Comparison of ENCODE assay signal across 12 mouse cellular contexts in genomic region chr2:157800746-157801501, GRCm38 (mm10).
DNase-seq lines count a peak whose midpoint lies in the region; ATAC-seq and TF ChIP-seq lines count a peak whose summit lies in the region.
"Had no signal": no experiment of that assay in that cellular context is flagged by ENCODE, and none has a peak within 500 bp of the region (broad histone marks: within the 10 kb centered on the region; RNA-seq: fewer than 3 reads in every experiment).

No protein-coding gene starts in this region.

- peaks cover 0 to 25% of the 10 kb centered on the region in 2 experiments; a peak in 2 of 4 replicates for H3K36me3 ChIP-seq in MEL (ENCODE audit: control insufficient read depth in 1 of 2, insufficient read depth in 2 of 2, low read length in 2 of 2)
- H3K36me3 ChIP-seq in forebrain, postnatal 0 days (ENCODE audit: insufficient read depth), result no peaks in the 10 kb centered on the region
- peaks cover 9% of the 10 kb centered on the region; the same call in 1 of the 2 replicates for H3K36me3 ChIP-seq in midbrain, embryonic 10.5 days

- no peak for TF ChIP-seq EP300 in MEL (IDR thresholded peaks at IDR 0.05; ENCODE audit: low read depth in 1 of 2, low read length in 2 of 2)

- no peaks in the 10 kb centered on the region for H3K27me3 ChIP-seq in MEL (ENCODE audit: control insufficient read depth in 1 of 2, insufficient read depth in 2 of 2, low read length in 2 of 2)
- H3K27me3 ChIP-seq in forebrain, postnatal 0 days (ENCODE audit: insufficient read depth, low read length), result no peaks in the 10 kb centered on the region
- H3K27me3 ChIP-seq in midbrain, embryonic 10.5 days (ENCODE audit: low read depth, poor library complexity, severe bottlenecking), result peaks cover 7% of the 10 kb centered on the region; the same call in 1 of the 2 replicates
- H3K27me3 ChIP-seq: liver, embryonic 13.5 days had no signal

- TF ChIP-seq RAD21 in MEL (IDR thresholded peaks at IDR 0.05; ENCODE audit: low read depth, low read length), result no peak

- WGBS in forebrain, postnatal 0 days, result 6% methylated on average over 11 of the region's 11 CpGs
- 13% methylated on average over 11 of the region's 11 CpGs for WGBS in midbrain, embryonic 10.5 days

- intact Hi-C loops in gastrocnemius, postnatal 36 days (cut with DNase I), result no loop called here

- no peak for TF ChIP-seq CTCF in MEL (IDR thresholded peaks at IDR 0.05 in 2 of 3, conservative IDR thresholded peaks at IDR 0.05 in 1 of 3; ENCODE audit: control insufficient read depth in 1 of 3, insufficient read depth in 1 of 3, low read depth in 2 of 3, low read length in 3 of 3, poor library complexity in 1 of 3, severe bottlenecking in 1 of 3)
- TF ChIP-seq CTCF in forebrain, postnatal 0 days (IDR thresholded peaks at IDR 0.05; ENCODE audit: low read depth), result no peak

- no peak overlapping the region; the same call in 1 of the 2 replicates for H3K4me2 ChIP-seq in forebrain, postnatal 0 days (ENCODE audit: low read depth)
- H3K4me2 ChIP-seq: liver, embryonic 13.5 days had no signal

- no peak overlapping the region for H3K4me3 ChIP-seq in MEL (ENCODE audit: control insufficient read depth in 1 of 2, insufficient read depth in 1 of 2, low read depth in 2 of 2, low read length in 2 of 2)
- H3K4me3 ChIP-seq in forebrain, postnatal 0 days (ENCODE audit: low read depth, low read length), result no peak overlapping the region
- peak overlapping the region; percentile 9 for H3K4me3 ChIP-seq in midbrain, embryonic 10.5 days
- H3K4me3 ChIP-seq: liver, embryonic 13.5 days; myocyte had no signal

- H3K79me2 ChIP-seq in MEL (ENCODE audit: control insufficient read depth, insufficient read depth, low read length, poor library complexity), result no peaks in the 10 kb centered on the region

- ATAC-seq in forebrain, postnatal 0 days, result peak; percentile 85

- no peak for TF ChIP-seq POLR2A in MEL (IDR thresholded peaks at IDR 0.05; ENCODE audit: control insufficient read depth in 1 of 2, insufficient read depth in 1 of 2, low read depth in 1 of 2, low read length in 2 of 2, poor library complexity in 1 of 2)

- no peak for DNase-seq in MEL (ENCODE audit: low read depth, low spot score)
- DNase-seq in embryo, embryonic 10 days (ENCODE audit: low spot score), result peak; percentile 85
- peak; percentile 75 for DNase-seq in forebrain, postnatal 0 days
- DNase-seq in midbrain, embryonic 10.5 days (ENCODE audit: low spot score), result peak; percentile 79
- DNase-seq in urinary bladder, postnatal 10 days (ENCODE audit: low spot score), result no peak
- no peak for DNase-seq in ovary, postnatal 10 days (ENCODE audit: low spot score)
- DNase-seq in adrenal gland, adult (ENCODE audit: inconsistent age in 2 of 2, low spot score in 1 of 2), result no peak
- no peak for DNase-seq in gastrocnemius, postnatal 36 days
- DNase-seq: heart, postnatal 36 days; liver, embryonic 13.5 days had no signal

- H3K27ac ChIP-seq in MEL (ENCODE audit: control insufficient read depth, low read depth, low read length), result no peak overlapping the region
- peak overlapping the region; percentile 83 for H3K27ac ChIP-seq in forebrain, postnatal 0 days (ENCODE audit: low read depth, low read length)
- peak overlapping the region; percentile 86 for H3K27ac ChIP-seq in midbrain, embryonic 10.5 days (replicated peaks)
- H3K27ac ChIP-seq: liver, embryonic 13.5 days had no signal

- H3K4me1 ChIP-seq in MEL (ENCODE audit: control insufficient read depth in 1 of 2, insufficient read depth in 2 of 2, low read length in 2 of 2), result peaks cover 17 to 38% of the 10 kb centered on the region in 2 experiments
- H3K4me1 ChIP-seq in forebrain, postnatal 0 days (ENCODE audit: insufficient read depth), result peaks cover 23% of the 10 kb centered on the region
- H3K4me1 ChIP-seq in midbrain, embryonic 10.5 days, result peaks cover 40% of the 10 kb centered on the region

- no peaks in the 10 kb centered on the region for H3K9me3 ChIP-seq in MEL (replicated peaks; ENCODE audit: insufficient read depth, low read length)
- H3K9me3 ChIP-seq in forebrain, postnatal 0 days (ENCODE audit: low read length), result no peaks in the 10 kb centered on the region
- no peaks in the 10 kb centered on the region for H3K9me3 ChIP-seq in midbrain, embryonic 10.5 days (replicated peaks)
- H3K9me3 ChIP-seq: G1E; liver, embryonic 13.5 days had no signal

- no peak overlapping the region for H3K9ac ChIP-seq in MEL (ENCODE audit: control insufficient read depth, low read depth, low read length, poor library complexity, severe bottlenecking)
- peak overlapping the region; percentile 19; the same call in 1 of the 2 replicates for H3K9ac ChIP-seq in forebrain, postnatal 0 days
- H3K9ac ChIP-seq: liver, embryonic 13.5 days had no signal

TF ChIP-seq in MEL, 35 proteins besides CTCF, POLR2A, EP300 and RAD21:
- TF ChIP-seq MXI1 (IDR thresholded peaks at IDR 0.05; ENCODE audit: low read depth, low read length) (no peak), ZNF384 (IDR thresholded peaks at IDR 0.05; ENCODE audit: low read depth, low read length) (no peak), CHD2 (IDR thresholded peaks at IDR 0.05; ENCODE audit: low read length) (no peak), GATA1 (IDR thresholded peaks at IDR 0.05; ENCODE audit: low read depth, low read length) (0 out of 2 replicates have a peak, but pooled peaks have one; percentile 8), TAL1 (IDR thresholded peaks at IDR 0.05; ENCODE audit: low read length) (no peak), TBP (IDR thresholded peaks at IDR 0.05; ENCODE audit: low read depth, low read length) (no peak), SMC3 (IDR thresholded peaks at IDR 0.05; ENCODE audit: low read depth, low read length) (no peak), MAFK (IDR thresholded peaks at IDR 0.05; ENCODE audit: borderline replicate concordance, low read depth, low read length) (no peak)

Comparison
In these comparisons a context has a peak if more than half of its experiments do, and no peak if none do; other contexts are left out.
1. DNase-seq: peak in embryo, embryonic 10 days (single experiment), forebrain, postnatal 0 days (single experiment) and midbrain, embryonic 10.5 days (single experiment); none in MEL (single experiment), urinary bladder, postnatal 10 days (single experiment), ovary, postnatal 10 days (single experiment), adrenal gland, adult (0 of 2) and gastrocnemius, postnatal 36 days (0 of 2).